Mouse (Mus musculus) ES-Bruce4 (cell line): ENCODE results near the gene Gm21962. TPM values are rescaled to one million over a fixed set of nuclear protein-coding genes. Genes with fewer than 3 reads are reported as not detected.

Experiments
- H3K27ac ChIP-seq: 2 replicates; pipeline ENCODE4 v1.5.1; 2012; ENCODE audit warnings: low read length, inconsistent platforms; ENCODE audit not compliant: insufficient read depth
- H3K27me3 ChIP-seq: 2 replicates; pipeline ENCODE4 v1.6.1; 2012; ENCODE audit warnings: mild to moderate bottlenecking, low read length, inconsistent platforms; ENCODE audit not compliant: control insufficient read depth, poor library complexity, insufficient read depth, severe bottlenecking
- H3K36me3 ChIP-seq: 2 replicates; pipeline ENCODE4 v1.6.1; 2012; ENCODE audit warnings: inconsistent platforms, mild to moderate bottlenecking, low read length, moderate library complexity; ENCODE audit not compliant: control insufficient read depth, poor library complexity, insufficient read depth, severe bottlenecking
- H3K4me1 ChIP-seq: one replicate; pipeline ENCODE4 v1.8.1; 2011; ENCODE audit warnings: low read length; ENCODE audit not compliant: control insufficient read depth, insufficient read depth
- H3K4me3 ChIP-seq: 2 replicates; pipeline ENCODE4 v1.5.1; 2011; ENCODE audit warnings: low read depth, mild to moderate bottlenecking, low read length
- H3K9ac ChIP-seq: 2 replicates; pipeline ENCODE4 v1.6.1; 2012; ENCODE audit warnings: low read depth, mild to moderate bottlenecking, inconsistent platforms; ENCODE audit not compliant: poor library complexity, severe bottlenecking
- H3K9me3 ChIP-seq: replicated peaks from 2 replicates; pipeline ENCODE4 v1.6.1; 2012; ENCODE audit warnings: mild to moderate bottlenecking, low read length, inconsistent platforms; ENCODE audit not compliant: control insufficient read depth, poor library complexity, insufficient read depth, severe bottlenecking
- CTCF ChIP-seq: IDR thresholded peaks from one replicate; pipeline ENCODE4 v1.8.1; 2011; ENCODE audit warnings: low read depth, low read length
- EP300 ChIP-seq: IDR thresholded peaks from 2 replicates; pipeline ENCODE4 v1.6.1; 2011; ENCODE audit warnings: low read depth, low read length; ENCODE audit not compliant: insufficient read depth
- POLR2A ChIP-seq: IDR thresholded peaks from one replicate; pipeline ENCODE4 v1.8.1; 2011; ENCODE audit warnings: low read length; ENCODE audit not compliant: insufficient read depth
- polyA plus RNA-seq: library from polyadenylated mRNA; stranded (reverse); fragments of >200 nt; gene quantifications from 2 replicates; pipeline ENCODE4 v1.2.4, GENCODE M21; 2011; ENCODE audit warnings: low read depth; ENCODE audit not compliant: missing spikeins, insufficient read depth, insufficient read length

Gm21962 gene
- polyA plus RNA-seq, 1 experiment: not detected

GRCm38 (mm10) chr3:137686932-137687331, 15.6 kb downstream of the Gm21962 start:
- TF ChIP-seq POLR2A (no peak), EP300 (no peak), CTCF (no peak)
- Histone ChIP-seq H3K9ac (no peak overlapping the region), H3K27me3 (no peaks in the 10 kb centered on the region), H3K4me3 (no peak overlapping the region), H3K9me3 (no peaks in the 10 kb centered on the region), H3K27ac (no peak overlapping the region), H3K36me3 (no peaks in the 10 kb centered on the region), H3K4me1 (no peaks in the 10 kb centered on the region)

DNA sequence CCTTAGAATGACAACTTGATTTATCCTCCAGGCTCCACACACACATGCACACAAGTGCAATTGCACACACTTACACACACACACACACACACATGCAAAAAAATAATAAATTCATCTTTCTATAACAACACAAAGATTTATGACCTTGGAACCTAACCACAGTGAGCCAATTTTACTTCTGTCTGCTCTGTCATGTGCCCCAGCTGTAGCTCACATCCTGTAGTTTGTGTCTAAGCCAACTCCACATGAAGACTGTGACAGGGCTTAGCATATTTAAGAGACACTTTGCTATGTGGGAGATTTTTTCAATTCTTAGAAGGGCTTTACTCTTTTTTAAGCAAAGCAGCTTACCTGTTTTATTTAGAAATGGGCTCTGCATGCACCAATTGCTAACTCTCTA, 20.2 kb downstream of the Gm21962 start:
- no peak overlapping the region for H3K9ac ChIP-seq
- no peak for TF ChIP-seq CTCF
- TF ChIP-seq EP300: no peak
- TF ChIP-seq POLR2A: no peak
- H3K4me3 ChIP-seq: no peak overlapping the region
- no peaks in the 10 kb centered on the region for H3K4me1 ChIP-seq
- no peaks in the 10 kb centered on the region for H3K9me3 ChIP-seq
- no peaks in the 10 kb centered on the region for H3K36me3 ChIP-seq
- H3K27ac ChIP-seq: no peak overlapping the region
- no peaks in the 10 kb centered on the region for H3K27me3 ChIP-seq

GRCm38 (mm10) chr3:137715946-137716345, 44.6 kb downstream of the Gm21962 start:
- Histone ChIP-seq H3K4me1 (no peaks in the 10 kb centered on the region), H3K27ac (no peak overlapping the region), H3K36me3 (no peaks in the 10 kb centered on the region), H3K27me3 (no peaks in the 10 kb centered on the region), H3K9me3 (no peaks in the 10 kb centered on the region), H3K4me3 (no peak overlapping the region), H3K9ac (no peak overlapping the region)
- no peak for TF ChIP-seq EP300
- no peak for TF ChIP-seq CTCF
- no peak for TF ChIP-seq POLR2A

DNA sequence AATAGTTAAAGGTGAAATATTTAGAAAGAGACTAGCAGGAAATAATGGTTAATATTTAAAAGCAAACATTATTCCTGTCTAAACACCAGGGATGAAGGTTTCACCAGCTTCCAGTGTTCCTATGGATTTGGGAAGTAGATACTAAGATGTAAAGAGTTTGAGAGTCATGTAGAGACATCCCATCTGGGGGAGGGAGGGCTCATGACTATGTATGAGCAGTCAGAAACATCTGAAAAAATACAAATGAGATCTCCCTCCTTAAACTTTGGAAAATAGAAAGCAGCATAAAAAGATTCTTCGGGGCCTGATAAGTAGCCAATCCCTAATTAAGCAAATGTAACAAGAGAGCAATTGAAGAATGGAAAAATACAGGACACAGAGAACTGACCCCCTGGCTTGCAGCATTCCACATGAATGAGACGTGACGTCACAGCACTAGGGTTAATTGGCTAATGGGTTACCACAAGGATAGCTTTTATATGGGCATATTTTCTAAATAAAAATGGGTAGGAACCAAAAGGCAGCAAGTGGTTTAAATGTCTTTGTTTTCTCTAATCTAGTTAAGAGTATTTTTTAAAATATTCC, 45.3 kb downstream of the Gm21962 start:
- no peaks in the 10 kb centered on the region for H3K27me3 ChIP-seq
- H3K9me3 ChIP-seq: no peaks in the 10 kb centered on the region
- H3K27ac ChIP-seq: no peak overlapping the region
- H3K9ac ChIP-seq: no peak overlapping the region
- no peak overlapping the region for H3K4me3 ChIP-seq
- TF ChIP-seq EP300 (no peak), POLR2A (no peak), CTCF (no peak)
- H3K36me3 ChIP-seq: no peaks in the 10 kb centered on the region
- no peaks in the 10 kb centered on the region for H3K4me1 ChIP-seq

Other genes starting within 250 kb of the Gm21962 start
- 11.4 and 13.9 TPM in 2 replicates for gene Ddit4l, start 49.9 kb upstream of the Gm21962 start, polyA plus RNA-seq
- 629 and 682 TPM in 2 replicates for gene H2afz, start 193.0 kb downstream of the Gm21962 start, polyA plus RNA-seq
- gene Dnajb14, start 196.2 kb downstream of the Gm21962 start, polyA plus RNA-seq: 9.3 and 10.5 TPM in 2 replicates
- 47.1 and 55.3 TPM in 2 replicates for gene Lamtor3, start 247.0 kb downstream of the Gm21962 start, polyA plus RNA-seq